Mouse (Mus musculus): ENCODE measurements around the gene Dlgap1.
A peak's percentile ranks its signal among the peaks of the same experiment; 100 is the strongest.

The Dlgap1 gene

DNA sequence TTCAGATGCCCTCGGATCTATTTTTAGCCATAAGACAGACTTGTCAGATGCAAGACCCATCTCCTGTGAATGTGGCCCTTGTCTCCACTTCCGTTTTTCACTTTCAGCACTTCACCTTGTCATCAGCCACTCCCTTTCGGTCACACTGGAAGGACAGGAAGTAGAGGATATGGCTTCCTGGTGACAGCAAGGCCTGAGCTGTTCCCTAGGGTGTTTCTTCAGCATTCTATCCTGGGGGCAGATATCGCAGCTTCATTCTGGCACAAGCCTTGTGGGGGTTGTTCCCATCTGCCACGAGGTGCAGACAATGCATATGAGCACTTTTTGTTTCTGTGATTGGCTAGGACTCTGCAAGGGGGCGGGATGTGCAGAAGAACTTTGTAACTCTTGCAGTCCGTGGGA lies 502.1 kb downstream of the Dlgap1 start:
- DNase-seq = no peak

- DNase-seq = no peak
These were observed 503.3 kb downstream of the Dlgap1 start for GRCm38 (mm10) chr17:70472162-70472561.

GRCm38 (mm10) chr17:70473871-70474270 lies 505.0 kb downstream of the Dlgap1 start:
- DNase-seq = no peak

GRCm38 (mm10) chr17:70483716-70484115 lies 514.8 kb downstream of the Dlgap1 start:
- DNase-seq = no peak

DNA sequence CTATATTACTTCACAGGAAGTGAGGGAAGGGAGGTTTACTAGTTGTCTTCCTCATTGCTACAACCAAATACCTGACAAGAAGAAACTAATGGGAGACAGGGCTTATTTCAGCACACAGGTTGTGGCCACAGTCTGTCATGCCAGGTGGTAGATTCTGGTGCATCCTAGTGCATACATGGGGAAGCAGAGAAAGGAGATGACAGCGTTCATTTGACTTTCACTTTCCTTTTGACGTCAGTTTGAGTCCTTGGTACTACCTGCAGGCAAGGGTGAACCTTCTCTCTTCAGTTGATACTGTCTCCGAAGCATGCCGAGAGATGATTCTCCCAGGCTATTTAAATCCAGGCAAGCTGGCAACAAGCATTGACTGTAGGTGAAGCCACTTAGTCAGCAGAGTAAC lies 516.8 kb downstream of the Dlgap1 start:
- DNase-seq = no peak

DNA sequence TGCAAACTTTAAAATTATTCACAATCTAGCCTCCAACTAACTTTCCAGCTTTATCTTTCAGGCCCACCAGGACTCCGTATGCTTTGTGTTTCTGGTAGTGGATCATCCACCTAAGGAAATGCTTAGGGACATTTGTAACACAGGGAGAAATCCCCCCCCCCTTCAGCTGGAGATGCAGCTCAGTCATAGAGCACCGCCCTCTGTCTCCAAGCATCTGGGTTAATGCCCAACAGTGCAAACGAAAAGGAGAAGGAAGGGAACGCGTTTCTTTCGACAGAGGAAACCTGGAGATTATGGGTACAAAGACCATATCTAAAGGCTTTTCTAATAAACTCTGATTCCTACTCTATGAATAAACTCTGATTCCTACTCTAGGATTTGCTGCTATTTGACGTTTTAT lies 517.4 kb downstream of the Dlgap1 start:
- no peak for DNase-seq

DNA sequence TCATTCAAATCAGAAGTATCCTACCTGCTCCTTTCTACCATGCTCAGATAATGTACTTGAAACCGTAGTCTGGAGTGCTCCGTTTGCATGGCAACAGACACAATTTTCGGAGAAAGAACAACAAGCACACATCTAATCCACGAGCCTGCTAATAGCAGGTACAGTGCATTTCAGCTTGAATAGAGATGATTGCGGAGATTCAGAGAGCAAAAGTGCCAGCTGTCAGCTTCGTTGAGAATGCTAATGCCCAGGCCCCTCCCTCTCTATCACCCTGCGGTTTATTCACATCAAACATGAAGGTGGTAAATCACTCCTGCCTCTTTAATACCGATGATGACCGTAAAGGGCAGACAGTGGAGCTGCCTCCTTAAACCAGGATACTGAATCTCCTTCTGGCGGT lies 518.0 kb downstream of the Dlgap1 start:
- DNase-seq = no peak

GRCm38 (mm10) chr17:70488784-70489265 lies 520.0 kb downstream of the Dlgap1 start:
- DNase-seq = no peak

DNA sequence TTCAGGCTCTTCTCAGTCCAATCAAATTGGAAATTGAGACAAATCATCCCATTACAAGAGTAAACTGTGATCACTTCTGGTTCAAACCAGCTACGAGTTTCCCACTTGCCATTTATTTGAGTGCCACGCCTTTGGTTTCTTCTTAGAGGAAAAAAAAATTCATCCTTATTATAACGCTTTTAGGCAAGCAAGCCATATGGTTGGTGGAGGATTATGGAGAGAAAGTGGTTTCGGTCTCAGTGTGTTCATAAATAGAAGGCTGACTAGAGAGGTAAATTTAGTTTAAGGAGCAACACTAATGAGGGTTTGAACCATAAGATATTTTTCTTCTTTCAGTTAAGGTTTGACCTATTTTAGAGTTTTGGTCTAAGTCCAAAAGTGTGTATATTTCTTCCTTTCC lies 522.7 kb downstream of the Dlgap1 start:
- DNase-seq = no peak

DNA sequence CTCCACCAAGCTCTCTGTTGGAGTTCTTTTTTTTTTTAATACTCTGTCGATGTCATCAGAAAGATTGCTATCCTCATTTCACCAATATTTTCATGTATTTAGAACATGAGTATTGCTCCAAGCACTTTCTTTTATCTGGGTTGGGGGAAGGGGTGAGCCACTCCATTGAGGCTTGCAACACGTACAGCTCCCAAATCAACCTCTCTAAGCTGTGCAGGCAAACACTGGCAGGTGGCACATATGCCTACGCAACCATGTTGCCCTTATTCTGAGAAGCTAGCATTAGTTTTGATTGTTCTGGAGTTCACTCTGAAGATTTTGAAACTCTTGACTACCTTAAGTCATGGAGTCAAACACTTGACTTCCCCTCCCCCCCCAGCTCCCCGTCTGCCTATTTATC lies 525.5 kb downstream of the Dlgap1 start:
- no peak for DNase-seq

- no peak for DNase-seq
These were observed 529.4 kb downstream of the Dlgap1 start for GRCm38 (mm10) chr17:70498256-70498655.

DNA sequence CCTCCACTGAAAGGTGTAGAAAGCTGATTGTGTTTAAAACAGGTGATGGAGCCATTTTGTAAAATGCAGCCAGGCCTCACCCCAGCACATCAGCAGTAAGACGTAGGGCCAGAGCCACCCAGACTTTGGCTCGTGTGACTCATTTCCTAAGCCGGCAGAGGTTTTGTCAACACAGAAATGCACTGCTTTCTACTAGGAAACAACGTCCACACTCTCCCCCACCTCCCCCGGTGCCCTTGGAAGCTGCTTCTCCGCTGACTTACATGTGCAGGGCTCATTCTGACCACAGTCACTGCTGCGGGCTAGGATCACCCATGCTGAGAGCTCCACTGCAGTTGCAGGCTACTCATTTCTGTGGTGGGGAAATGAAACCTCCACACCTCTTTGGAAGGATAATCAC lies 533.1 kb downstream of the Dlgap1 start:
- no peak for DNase-seq

- no peak for DNase-seq
These were observed 538.9 kb downstream of the Dlgap1 start for GRCm38 (mm10) chr17:70507759-70508158.

GRCm38 (mm10) chr17:70510441-70510840 lies 541.6 kb downstream of the Dlgap1 start:
- DNase-seq = no peak

DNA sequence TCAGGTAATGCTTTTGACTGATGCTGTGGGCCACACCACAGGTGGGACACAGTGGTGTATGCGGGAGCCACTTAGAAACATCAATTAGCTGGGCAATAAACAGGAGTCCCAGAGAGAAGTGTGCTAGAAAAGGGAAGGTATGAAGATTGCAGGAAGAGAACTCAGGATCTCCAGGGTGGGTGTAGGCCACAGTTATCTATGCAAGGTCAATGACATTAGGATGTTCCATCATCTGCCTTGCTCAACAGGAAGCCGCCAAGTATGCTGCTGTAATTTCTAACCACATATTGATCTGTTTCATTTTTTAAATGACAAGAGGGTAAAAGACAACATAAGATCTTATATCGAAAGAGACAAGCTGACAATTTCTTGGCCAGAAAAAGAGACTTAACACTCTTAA lies 542.5 kb downstream of the Dlgap1 start:
- no peak for DNase-seq

DNA sequence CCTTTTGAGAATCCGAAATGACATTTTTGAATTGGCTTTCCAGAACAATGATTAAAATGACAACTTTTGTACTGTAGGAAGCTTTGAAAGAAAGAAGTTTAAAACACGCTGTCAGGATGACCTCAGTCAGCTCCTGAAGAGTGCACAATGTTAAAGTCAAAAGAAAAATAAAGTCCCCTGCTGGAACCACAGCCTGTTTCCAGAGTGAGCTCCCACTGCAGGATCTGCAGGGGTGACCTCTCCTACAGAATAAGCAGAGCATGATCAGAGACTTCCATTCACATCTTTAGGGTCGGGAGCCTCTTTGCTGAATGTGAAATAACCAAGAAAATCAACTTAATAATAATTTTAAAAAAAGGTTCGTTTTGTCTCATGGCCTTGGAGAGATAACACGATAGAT lies 544.9 kb downstream of the Dlgap1 start:
- no peak for DNase-seq

- no peak for DNase-seq
These were observed 547.6 kb downstream of the Dlgap1 start for GRCm38 (mm10) chr17:70516506-70516905.

GRCm38 (mm10) chr17:70517333-70517732 lies 548.5 kb downstream of the Dlgap1 start:
- DNase-seq = no peak

- no peak for DNase-seq
These were observed 552.4 kb downstream of the Dlgap1 start for GRCm38 (mm10) chr17:70521058-70521851.

DNA sequence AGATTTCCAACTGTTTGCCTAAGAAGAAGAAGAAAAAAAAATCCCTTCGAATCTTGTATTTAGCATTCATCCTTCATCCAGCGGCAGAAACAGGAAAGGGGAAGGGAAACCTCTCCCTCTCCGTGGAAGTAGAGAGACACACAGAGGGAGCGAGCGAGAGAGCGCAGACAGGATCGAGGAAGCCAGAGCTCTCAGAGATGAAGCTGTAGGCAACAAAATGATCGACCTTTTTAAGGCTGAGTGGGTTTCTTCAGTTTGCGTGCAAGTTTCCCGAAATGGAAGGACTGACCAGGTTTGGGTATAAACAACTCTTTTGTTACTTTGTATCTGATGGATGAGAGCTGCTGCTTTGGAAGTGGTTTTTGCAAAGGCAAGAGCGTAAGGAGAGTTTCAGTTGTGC lies 553.1 kb downstream of the Dlgap1 start:
- DNase-seq = no peak

DNA sequence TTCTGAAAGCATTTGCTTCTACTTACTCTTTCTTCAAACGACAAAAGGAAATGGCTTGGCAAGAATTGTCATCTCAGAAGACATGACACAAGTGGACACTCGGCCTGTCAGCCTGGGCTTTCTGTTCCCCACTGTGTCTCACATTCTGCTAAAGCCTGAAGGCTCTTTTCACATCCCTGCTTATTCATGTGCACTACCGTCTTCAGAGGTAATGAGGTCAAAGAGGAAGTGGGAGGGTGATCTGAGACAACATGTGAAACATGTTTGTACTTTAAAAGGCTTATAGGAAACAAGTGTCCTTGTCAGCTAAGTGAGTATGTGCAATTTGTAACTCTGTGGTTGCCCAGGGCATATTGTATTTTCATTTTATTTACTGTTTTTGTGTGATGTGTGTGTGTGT lies 557.1 kb downstream of the Dlgap1 start:
- no peak for DNase-seq

GRCm38 (mm10) chr17:70527101-70527500 lies 558.2 kb downstream of the Dlgap1 start:
- DNase-seq = peak; percentile 20

DNA sequence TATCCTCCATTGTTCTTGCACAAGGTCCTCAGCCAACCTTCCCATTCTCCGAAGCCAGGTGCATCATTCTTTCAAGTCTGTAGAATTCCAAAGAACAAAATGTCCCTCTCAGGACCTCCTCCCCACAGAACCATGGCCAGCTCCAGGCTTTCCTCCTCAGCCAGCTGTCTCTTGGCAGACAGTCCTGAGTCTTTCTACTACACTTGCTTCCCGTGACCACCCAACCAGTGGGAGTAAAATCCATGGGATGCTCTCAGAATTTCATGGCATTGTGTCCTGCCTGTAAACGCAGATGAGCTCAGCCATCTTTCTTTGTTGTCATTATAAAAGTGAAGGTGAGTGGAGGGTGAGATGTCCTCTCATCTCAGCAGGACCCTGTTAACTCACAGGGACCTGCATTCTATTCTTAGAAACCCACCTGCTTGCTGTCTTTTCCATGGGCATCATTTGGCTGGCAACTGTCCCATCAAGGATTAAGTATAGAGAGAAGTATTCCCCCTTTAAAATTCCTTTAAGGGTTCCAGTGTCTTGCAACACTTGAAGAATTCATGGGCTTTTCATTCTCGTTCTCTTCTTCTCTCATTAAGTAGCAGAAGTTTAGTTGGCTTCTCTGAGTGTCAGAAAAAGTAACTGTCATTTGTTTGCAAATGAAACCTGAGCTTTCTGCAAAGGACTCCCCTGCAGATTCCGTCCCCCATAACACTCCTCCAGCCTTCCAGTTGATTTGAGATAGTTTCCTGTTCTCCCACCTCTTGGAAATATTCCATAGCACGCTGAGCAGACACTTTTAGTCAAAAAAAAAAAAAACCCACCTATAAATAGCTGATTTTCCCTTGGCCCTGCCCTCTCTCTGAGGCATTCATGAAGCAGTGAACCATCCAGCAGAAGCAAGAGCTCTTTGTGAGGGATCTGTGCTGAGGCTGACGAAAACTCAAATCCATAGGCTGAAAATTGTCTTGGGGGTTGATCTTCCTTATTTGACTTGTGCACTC lies 559.6 kb downstream of the Dlgap1 start:
- DNase-seq = no peak

DNA sequence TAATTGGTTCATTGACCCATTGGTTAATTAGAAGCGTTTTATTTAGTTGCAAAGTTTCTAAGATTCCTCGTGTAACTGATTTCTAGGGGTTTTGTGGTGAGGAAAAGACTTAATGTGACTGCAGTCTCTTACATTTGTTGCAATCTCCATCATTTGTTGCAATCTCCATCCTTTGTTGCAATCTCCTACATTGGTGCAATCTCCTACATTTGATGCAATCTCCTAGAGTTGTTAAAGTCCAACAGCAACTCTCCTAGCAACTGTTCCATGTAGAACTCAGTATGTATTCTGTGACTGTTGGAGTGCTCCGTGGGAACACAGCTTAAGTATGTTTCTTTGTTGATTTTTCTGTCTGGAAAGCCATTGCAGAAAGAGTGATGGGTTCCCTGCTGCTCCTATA lies 565.4 kb downstream of the Dlgap1 start:
- no peak for DNase-seq
